Mouse (Mus musculus): ENCODE results near the gene Slc39a11.
"Not testable (repeated sequence)": the region's sequence is repeated elsewhere in the genome, so short reads cannot be mapped to it uniquely, and the experiment has no call there.

Slc39a11 gene

DNA sequence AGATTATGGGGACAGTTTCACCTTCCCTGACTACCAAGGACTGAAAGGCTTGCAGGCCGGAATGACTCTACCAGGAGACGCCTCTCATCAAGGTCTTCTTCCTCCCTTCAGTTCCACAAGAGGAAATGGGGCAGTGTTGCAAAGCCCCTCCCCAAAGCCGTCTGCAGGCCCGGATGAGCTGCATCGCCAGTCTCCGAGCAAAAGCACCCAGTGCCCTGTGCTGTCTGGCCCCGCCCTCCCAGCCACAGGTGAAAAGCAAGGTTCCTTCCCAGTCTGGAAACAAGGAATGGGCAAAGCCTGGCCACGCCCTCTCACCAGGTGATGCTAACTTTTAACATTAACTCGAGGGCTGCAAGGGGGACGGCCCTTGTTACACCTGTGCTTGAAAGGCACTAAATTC, 16.8 kb upstream of the Slc39a11 start:
- peak; percentile 35 to 46 for DNase-seq

DNA sequence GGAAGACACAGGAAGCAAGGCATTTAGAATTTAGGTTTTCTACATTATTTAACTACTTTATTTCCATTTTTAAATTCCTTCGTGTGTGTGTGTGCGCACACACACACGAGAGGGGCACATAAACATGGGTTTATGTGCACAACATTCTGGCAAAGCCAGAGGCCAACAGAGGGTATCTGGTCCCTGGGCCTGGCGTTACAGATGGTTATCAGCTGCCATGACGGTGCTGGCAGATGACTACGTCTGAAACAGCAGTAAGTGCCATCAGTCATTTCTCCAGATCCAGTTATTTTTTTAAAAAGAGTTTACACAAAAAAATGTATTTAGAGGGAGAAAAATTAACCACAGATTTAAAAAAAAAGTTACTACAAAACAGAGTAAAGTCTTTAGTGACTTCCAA, 16.3 kb upstream of the Slc39a11 start:
- no peak for DNase-seq

DNA sequence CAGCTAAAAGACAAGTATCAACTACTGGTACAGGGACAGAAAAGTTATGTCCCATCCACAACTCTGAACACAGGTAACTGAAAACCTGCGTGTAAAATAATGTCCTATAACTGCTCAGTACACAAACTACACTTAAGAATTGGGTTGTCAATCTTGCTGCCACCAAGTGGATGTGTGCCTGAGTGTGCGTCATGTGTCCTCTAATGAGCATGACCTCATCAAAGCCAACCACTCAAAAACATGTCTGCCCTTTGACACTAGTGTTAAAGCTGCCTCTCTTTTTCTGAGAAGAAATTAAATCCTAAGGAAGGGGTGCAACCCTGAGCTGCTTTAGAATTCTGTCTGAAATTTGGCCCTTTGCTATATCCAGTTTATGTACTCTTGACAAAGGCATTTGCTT, 14.4 kb upstream of the Slc39a11 start:
- no peak for DNase-seq

DNA sequence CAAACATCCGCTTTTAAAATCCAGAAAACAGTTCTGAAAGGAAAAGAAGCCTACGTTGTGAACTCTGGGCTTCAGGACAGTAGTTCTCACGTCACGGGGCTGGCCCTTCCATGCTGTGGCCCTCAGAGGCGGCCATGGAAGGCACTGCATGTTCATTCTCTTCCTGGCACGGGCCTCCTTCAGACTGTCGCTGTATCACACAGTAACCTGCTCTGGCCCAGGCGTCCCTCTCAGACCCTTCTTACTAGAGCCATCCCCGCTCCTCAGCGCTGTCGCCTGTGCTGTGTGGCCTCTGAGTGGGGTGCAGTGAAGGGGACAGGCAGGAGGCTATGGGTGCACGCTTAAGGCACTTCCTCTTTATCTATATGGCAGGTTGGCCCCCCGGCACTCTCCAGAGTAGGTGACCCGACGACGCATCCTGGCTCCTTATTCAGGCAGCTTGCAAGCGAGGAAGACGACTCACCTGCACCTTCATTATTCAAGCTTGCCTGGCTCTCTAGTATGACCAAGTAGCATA, 12.0 kb upstream of the Slc39a11 start:
- no peak for DNase-seq

DNA sequence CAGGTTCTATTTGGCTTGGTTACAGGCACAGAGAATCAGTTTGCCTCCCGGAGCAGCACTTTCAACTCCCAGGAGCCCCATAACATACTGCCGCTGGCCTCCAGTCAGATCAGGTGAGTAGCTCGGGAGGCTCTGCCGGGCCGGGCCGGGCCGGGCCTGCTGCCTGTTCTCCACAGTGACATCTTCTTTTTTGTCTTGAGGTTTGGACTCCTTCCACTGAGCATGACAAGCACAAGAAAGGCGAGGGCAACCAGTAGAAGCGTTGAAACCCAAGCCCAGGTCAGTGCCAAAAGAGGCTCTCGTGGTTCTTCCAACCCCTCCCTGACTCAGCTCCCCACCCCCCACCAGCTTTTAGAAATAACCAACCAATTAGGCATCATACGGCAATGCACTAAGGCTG, 11.1 kb upstream of the Slc39a11 start:
- DNase-seq: no peak

DNA sequence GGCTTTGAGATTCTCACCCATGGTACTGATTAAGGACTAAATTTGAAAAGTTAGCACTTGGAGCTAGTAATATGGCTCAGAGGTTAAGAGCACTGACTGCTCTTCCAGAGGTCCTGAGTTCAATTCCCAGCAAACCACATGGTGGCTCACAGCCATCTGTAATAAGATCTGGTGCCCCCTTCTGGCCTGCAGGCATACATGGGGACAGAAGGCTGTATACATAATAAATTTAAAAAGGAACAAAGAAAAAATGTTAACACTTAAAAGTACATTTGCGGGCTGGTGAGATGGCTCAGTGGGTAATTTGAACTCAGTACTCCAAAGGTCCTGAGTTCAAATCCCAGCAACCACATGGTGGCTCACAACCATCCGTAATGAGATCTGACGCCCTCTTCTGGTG, 10.3 kb upstream of the Slc39a11 start:
- DNase-seq: not testable (repeated sequence)

DNA sequence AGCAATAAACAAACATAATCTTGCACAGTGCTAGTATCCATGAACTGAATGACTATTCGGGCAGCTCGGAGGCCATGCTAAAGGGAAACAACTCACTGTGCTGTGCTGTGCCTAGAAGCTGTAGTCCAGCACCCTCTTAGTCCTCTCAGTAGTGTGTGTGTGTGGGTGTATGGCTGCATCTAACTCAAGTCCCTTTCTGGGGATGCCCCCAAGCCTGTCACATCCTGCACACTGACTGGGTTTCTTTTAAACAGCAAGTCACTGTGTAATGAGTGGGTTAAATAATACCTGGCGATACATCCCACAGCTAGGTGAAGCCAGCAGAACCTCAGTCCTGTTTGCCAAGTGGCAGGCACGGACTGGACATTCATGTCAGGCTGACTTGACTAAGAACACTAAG, 8.9 kb upstream of the Slc39a11 start:
- no peak for DNase-seq

DNA sequence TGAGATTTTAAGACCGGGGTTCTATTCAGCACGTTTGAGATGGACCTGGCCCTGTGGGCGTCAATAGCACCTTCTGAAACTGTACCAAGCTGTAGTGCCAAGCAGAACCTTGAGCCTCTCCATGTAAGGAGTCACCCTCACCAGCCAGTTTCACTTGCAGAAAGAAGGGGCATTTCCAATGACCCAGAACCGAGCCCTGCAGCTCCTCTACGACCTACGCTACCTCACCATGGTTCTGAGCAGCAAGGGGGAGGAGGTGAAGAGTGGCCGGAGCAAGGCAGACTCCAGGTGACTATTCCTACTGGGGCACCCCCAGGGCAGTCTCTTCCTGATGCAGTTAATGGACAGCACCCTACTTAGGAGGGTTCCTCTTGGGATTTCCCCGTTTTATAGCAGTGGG, 8.4 kb upstream of the Slc39a11 start:
- DNase-seq: no peak

DNA sequence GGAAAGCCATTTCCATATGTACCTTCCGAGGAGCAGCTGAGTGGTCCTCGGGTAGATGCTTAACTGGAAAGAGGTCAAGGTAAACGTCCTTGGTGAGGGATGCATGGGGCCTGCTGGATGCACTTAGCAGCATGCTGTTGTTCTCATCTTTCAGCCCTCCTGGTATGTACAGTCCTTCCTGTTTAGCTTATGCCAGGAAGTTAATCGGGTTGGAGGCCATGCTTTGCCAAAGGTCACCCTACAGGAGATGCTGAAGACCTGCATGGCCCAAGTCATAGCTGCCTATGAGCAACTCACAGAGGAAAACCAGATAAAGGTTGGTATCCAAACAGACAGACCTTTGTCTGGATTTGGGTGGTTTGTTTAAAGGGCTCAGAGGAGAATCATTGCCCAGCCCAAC, 7.3 kb upstream of the Slc39a11 start:
- DNase-seq: no peak

DNA sequence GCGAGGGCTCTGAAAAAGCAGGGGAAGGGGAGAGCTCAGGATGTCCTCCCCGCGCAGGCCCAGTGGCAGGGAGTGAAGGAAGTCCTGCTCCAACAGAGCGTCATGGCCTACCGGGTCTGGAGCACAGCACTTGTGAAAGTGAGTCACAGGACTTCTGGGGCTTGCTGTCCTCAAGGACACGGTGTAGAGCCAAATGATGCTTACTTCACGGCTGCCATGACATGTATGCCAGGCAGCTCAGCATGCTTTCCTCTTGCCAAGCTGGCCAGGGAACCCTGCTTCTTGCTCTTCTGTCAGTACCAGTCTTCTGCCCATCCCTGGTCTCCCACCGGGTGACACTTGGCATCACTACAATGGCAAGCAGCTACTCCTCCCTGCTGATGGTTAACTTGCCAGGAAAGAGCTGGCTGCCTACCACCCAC, 6.6 kb upstream of the Slc39a11 start:
- no peak for DNase-seq

DNA sequence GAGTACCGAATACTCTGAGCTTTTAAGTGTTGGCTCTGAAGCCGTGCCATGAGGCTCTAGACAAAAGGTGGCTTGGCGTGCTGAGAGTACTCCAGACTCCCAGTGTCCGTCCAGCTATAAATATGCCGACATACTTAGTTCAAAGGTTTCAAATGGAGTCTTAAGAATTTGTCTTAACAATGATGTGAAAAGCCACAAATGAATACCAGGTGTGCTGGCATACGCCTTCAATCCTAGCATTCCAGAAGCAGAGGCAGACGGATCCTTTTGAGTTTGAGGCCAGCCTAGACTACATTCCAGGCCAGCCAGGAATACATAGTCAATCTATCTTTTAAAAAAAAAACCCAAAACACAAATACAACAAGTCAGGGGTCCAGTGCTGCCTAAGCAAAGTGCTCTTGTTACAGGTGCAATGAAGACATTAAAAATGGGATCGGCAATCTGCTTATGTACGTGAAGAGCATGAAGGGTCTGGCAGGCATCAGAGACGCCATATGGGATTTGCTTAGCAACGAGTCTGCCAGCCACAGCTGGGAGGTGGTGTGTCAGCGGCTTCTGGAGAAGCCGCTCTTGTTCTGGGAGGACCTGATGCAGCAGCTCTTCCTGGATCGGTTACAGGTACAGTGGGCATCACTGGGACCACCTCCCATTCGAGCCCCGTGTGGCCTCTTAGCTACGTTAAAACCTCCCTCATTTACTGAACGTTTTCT, 4.8 kb upstream of the Slc39a11 start:
- peak; percentile 40 to 46 for DNase-seq

DNA sequence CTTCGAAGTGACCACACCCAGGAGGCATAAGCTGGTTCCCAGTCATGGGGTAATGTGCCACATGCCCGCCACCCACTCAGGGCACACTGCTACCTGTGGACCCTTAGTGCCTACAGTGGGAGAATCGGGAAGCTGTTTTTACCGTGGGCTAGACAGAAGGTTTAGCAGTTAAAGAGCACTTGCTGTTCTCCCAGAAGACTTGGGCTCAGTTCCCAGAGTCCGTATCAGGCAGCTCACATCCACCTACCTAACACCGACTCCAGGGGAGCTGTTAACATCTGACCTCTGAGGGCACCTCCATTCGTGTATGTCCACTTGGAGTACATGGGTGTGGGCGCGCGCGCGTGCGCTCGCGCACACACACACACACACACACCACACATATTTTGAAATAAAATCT, 4.2 kb upstream of the Slc39a11 start:
- DNase-seq: no peak

DNA sequence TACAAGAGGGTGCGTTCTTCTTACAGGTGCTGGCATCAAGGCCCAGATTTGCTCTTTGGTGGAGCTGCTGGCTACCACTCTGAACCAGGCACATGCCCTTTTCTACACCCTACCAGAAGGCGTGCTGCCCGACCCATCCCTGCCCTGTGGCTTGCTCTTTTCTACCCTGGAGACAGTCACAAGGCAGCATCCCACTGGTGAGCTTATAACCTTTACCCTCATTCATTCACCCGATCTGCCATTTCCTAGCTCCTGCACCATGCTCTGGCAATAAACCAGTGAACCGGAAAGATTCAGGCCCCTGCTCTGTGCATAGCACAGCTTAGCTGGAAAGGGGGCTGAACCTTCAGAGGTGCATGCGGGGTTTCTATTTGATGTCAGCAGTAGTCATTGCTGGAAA, 2.6 kb upstream of the Slc39a11 start:
- no peak for DNase-seq

DNA sequence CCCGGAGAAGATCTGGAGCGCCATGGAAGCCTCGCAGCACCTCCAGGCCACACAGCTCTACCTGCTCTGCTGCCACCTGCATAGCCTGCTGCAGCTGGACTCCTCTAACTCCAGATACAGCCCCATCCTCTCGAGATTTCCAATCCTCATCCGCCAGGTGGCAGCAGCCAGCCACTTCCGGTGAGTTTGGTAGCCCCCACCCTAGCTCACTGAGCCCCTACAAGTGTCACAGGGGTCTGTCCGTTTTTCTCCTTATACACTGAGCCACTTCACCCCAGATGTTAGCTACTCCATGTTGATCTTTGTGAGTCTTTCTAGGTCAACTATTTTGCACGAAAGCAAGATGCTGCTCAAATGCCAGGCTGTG, 2.0 kb upstream of the Slc39a11 start:
- DNase-seq: peak in 1 of 2 experiments; percentile 43

DNA sequence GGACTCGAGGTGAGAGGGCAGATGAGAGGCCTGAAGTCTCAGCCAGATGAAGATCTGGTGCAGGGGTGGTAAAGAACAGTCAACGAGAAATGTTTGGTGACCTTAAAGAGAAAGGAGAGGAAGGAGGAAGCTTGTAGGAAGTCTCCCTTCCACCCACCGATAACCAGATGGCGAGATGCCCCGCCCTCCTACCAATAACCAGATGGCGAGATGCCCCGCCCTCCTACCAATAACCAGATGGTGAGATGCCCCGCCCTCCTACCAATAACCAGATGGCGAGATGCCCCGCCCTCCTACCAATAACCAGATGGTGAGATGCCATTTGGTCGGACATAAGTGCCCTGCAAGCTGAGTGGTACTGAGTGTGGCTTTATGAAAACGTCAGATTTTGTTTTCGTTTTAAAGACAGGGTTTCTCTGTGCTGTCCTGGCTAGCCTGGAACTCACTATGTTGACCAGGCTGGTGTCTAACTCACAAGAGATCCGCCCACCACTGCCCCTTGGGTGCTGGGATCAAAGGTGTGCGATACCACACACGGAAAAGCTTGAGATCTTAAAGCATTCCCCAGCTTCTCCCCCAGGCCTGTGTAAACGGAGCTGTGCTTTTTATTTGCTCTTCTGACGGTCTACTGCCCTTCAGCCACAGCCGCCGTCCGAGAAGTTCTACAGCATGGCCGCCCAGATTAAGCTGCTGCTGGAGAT, 1.5 kb upstream of the Slc39a11 start:
- no peak for DNase-seq

DNA sequence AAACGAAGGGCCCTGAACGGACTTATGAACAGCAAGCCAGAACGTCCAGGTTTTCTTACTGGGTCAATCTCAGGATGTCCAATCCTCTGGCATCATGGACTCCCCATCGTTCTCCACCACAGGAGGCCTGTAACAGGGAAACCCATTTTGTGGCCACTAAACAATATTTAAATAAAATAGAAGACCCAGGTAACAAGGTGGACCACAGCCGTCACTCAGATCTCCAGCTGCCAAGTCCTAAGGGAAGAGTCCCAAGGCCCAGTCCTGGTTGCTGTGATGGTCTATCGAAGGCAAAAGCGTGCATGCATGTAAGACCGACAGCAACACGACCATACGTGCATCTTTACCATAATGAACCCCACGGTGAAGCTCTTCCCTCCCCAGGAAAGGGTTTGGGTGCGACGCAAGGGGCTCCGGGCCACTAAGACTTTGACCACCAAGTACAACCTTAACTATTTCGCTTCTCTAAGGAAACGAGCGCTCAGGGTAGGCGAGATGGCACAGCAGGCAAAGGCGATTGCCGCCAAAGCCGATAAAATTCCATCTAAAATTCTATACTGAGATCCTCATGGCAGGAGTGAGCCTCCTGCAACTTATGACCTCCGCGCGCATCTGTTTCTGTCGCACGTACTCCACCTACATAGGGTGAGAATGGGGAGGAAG, 1.1 kb downstream of the Slc39a11 start, which contains the start of gene Cog1:
TSS of gene Cog1 (plus strand) at position 480 of the 663 bp plus-strand sequence.
- no peak for DNase-seq

DNA sequence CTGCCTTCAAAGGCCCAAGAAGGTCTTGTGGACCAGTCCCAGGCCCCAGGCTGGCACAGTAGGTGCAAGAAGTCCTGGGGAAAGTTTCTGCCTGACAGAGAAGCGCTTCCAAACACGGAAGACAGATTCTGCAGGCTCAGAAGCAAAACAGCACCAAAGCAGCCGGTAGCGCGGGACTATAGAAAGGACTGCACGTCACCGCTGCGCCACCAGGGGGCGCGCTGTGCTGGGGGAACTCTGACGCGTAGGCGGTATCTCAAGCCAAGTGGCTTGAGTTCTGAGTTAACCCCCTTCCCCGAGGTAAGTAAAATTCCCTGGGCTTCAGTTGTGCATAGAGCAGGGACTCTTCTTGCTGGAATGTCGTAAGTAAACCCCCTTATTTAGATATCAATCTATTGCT, 1.7 kb downstream of the Slc39a11 start:
- DNase-seq: peak; percentile 75 to 82

DNA sequence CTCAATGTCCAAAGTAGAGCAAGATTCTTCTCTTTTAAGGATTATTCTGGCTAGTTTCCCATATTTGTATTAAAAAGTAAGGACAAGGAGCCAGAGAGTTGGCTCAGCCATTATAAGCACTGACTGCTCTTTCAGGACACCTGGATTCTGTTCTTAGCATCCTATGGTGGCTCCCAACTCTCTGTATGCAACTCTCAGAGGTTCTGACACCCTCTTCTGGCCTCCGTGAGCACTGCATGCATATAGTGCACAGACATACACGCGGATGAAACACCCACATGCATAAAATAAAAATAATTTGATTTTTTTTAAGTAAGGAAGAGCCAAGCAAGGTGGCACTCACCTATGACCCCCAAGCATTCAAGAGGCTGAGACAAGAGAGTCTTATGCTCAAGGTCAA, 4.7 kb downstream of the Slc39a11 start:
- DNase-seq: no peak

DNA sequence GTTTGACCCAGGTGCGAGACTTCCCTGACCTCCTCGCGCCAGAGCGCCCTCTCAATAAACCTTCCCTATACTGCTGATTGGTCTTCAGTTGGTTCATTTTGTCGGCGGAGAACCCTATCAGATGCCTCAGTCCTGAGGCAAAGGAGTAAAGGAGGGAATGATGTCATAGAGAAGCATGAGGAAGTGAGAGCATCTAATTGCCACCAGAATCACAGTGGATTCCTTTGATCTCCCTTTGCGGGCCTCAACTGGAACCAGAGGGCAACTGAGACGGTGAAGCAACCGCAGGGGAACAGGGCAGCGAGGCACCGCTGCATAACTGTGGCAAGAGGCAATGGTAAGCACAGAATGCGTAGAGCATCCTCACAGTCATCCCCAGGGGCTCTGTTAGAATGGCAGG, 11.2 kb downstream of the Slc39a11 start:
- no peak for DNase-seq

DNA sequence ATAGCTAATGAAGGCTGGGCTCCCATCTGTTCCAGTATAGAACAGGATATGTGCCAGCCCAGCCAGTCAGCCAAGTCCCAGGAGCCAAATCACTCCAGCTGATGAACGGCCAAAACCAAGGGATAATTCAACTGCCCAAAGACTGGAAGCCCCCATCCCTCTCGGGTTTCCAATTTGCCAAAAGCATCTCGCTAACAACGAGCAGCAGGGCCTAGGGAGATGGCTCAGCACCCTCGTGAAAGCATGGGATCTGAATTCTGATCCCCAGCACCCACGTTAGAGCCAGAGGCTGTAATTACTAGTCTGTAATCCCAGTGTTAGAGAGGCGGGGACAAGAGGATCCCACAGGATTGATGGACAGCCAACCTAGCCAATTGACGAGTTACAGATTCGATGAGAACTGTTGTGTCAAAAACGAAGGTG, 15.2 kb downstream of the Slc39a11 start:
- DNase-seq: no peak

DNA sequence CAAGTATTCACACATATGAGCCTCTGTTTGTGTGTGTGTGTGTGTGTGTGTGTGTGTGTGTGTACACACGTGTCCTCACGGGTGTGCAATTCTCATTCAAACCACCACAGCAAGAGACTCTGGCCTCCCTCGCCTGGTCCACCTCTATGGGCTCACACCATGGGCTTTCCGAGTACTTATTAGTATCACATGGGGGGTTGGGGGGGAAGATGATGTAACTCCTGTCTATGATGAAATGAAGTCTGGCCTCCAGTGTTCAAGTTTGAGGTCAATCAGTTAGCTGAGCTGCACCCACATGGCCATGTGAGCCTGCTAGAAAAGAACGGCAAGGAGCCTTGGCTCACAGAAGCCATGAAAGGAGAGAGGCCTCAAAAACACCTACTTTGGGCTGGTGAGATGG, 16.5 kb downstream of the Slc39a11 start:
- DNase-seq: no peak

DNA sequence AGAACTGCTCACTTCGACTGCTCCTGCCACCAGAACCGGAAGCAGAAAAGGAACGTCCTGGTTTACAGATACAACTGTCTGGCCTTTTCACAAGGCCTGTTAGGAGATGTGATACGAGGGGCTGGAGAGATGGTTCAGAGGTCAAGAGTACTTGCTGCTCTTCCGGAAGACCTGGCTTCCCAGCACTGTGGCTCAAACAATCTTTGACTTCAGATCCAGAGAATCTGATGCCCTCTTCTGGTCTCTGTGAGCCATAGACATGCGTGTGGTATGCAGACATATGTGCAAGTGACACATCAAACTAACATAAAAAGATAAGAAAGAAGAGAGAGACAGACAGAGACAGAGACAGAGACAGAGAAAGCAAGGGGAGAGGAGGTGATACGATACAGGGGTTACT, 17.6 kb downstream of the Slc39a11 start:
- DNase-seq: no peak

DNA sequence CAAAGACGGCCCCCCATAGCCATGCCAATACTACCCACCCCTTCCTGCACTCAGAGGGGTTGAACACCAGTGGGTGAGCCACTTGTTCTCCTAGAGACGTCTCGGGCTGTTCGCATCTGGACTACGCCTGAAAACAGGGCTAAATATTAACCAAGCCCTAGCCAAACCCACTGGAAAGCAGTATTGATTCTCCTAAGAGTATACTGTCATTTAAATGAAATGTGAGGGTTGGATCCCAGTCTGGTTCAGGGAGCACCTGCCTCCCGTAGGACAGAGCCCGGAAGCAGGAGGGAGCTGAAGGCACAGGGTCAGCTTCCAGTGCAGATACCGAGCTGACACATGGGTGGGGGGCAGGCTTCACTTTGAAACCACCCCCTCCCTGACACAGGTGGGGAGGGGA, 18.0 kb downstream of the Slc39a11 start:
- no peak for DNase-seq

DNA sequence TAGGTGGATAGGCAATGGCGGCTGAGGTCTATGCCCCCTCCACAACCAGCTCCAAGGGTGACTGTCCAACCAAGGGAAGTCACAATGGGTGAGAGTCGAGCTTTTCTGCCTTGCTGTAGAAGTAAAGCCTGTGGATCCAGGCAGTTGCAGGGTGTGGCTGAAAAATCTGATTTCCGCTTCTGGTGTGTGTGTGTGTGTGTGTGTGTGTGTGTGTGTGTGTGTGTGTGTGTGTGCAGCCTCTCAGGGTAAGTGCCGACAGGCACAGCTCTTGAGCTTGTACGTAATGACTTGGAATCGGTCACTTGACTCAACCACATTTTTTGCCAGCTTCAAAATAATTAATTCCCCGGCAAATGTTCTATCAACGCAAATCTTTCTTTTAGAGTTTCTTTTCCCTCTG, 18.6 kb downstream of the Slc39a11 start:
- DNase-seq: peak in 1 of 2 experiments; percentile 22

Measured in lung, adult 18-20 months (tissue).